ENCODE assay signal across 17 mouse cellular contexts in genomic region chr16:38360317-38360716, GRCm38 (mm10). TPM values are rescaled to one million over a fixed set of nuclear protein-coding genes. Genes with fewer than 3 reads are reported as not detected.
A peak's percentile ranks its signal among the peaks of the same experiment; 100 is the strongest.
DNase-seq lines count a peak whose midpoint lies in the region; ATAC-seq lines count a peak whose summit lies in the region.
"Had no signal": no experiment of that assay in that cellular context is flagged by ENCODE, and none has a peak within 500 bp of the region (broad histone marks: within the 10 kb centered on the region; RNA-seq: fewer than 3 reads in every experiment).

No protein-coding gene starts in this region.

- H3K4me2 ChIP-seq in heart, embryonic 16.5 days (ENCODE audit: low read depth, low read length) = peak overlapping the region; percentile 24
- H3K4me2 ChIP-seq: neural tube, embryonic 12.5 days had no signal

- 0 out of 2 replicates have a peak, but pooled peaks cover 2% of the 10 kb centered on the region for H3K36me3 ChIP-seq in heart, embryonic 16.5 days (ENCODE audit: control insufficient read depth, insufficient read depth)

- no peaks in the 10 kb centered on the region for H3K27me3 ChIP-seq in heart, embryonic 16.5 days (ENCODE audit: control insufficient read depth, insufficient read depth, low read length)
- H3K27me3 ChIP-seq: neural tube, embryonic 12.5 days had no signal

- H3K4me1 ChIP-seq in heart, embryonic 16.5 days (ENCODE audit: control insufficient read depth, insufficient read depth, low read length) = peaks cover 26% of the 10 kb centered on the region

- WGBS in heart, embryonic 16.5 days = 37% methylated on average over 2 of the region's 2 CpGs

- peak; percentile 70 to 82 for DNase-seq in cerebellum, postnatal 10 days
- no peak for DNase-seq in cerebellum, adult 9-11 months
- DNase-seq in heart, postnatal 4 days = no peak
- DNase-seq in A20 (ENCODE audit: low read depth, low spot score) = peak; percentile 71
- DNase-seq in induced T-regulatory cell, adult 2 months (ENCODE audit: low read depth) = peak; percentile 59
- DNase-seq in spleen, postnatal 10 days (ENCODE audit: low spot score in 2 of 2) = no peak
- DNase-seq in adrenal gland, adult 2 months = no peak
- DNase-seq: cerebellum, adult 18-20 months; embryo, embryonic 11 days; kidney, postnatal 10 days; layer of hippocampus, postnatal 36 days had no signal

- peak overlapping the region; percentile 44; the same call in 1 of the 2 replicates for H3K9ac ChIP-seq in heart, embryonic 16.5 days (ENCODE audit: low read length)
- H3K9ac ChIP-seq: neural tube, embryonic 12.5 days had no signal

- ATAC-seq in heart, embryonic 16.5 days (replicated peaks; ENCODE audit: extremely low read depth, insufficient read depth, low FRiP score) = no peak
- ATAC-seq: lung, postnatal 0 days had no signal

- H3K4me3 ChIP-seq in heart, embryonic 16.5 days (ENCODE audit: low read length) = no peak overlapping the region
- H3K4me3 ChIP-seq: midbrain, embryonic 10.5 days; neural tube, embryonic 12.5 days had no signal

- peak overlapping the region; percentile 99 for H3K27ac ChIP-seq in heart, embryonic 16.5 days (ENCODE audit: low read length)
- H3K27ac ChIP-seq: midbrain, embryonic 10.5 days; neural tube, embryonic 12.5 days had no signal

- H3K9me3 ChIP-seq in heart, embryonic 16.5 days (replicated peaks; ENCODE audit: control insufficient read depth, low read length) = no peaks in the 10 kb centered on the region
- H3K9me3 ChIP-seq: midbrain, embryonic 10.5 days; neural tube, embryonic 12.5 days had no signal

RNA-seq across cellular contexts. Expression of gene Popdc2, which starts 1.7 kb away (rescaled TPM):
- polyA plus RNA-seq in heart, embryonic 16.5 days (2015; fragmentation: Nextera tagmentation; extraction: Ambion mirVana) = 421 and 423 TPM in 2 replicates
- total RNA-seq in heart, postnatal 4 days (2021) = 100 to 1,000 TPM; 764 to 831 TPM
- 1 to 10 TPM; 1.4 to 3.6 TPM for total RNA-seq in adrenal gland, adult 2 months (2021)
- 2.3 and 2.9 TPM in 2 replicates for polyA plus RNA-seq in adrenal gland, adult 2 months (2012; rRNA removed)

RNA-seq across cellular contexts. Expression of gene Gm21987, which starts 13.5 kb away (rescaled TPM):
- polyA plus RNA-seq in heart, embryonic 16.5 days (2015; fragmentation: Nextera tagmentation; extraction: Ambion mirVana) = 2.3 and 4.6 TPM in 2 replicates
- 1 to 10 TPM; 1.1 to 1.6 TPM for total RNA-seq in heart, postnatal 4 days (2021)
- total RNA-seq in adrenal gland, adult 2 months (2021) = under 1 TPM in 1 of 2 experiments, not detected in 1; 0.93 TPM
- 4.4 TPM in 1 of 2 replicates, not detected in the other for polyA plus RNA-seq in adrenal gland, adult 2 months (2012; rRNA removed)
- total RNA-seq: layer of hippocampus, postnatal 36 days; liver, adult 2 months; MEL had no signal
- polyA plus RNA-seq: liver, adult 2 months; lung, postnatal 0 days; midbrain, embryonic 10.5 days; neural tube, embryonic 12.5 days had no signal

RNA-seq across cellular contexts. Expression of gene Cox17, which starts 13.5 kb away (rescaled TPM):
- 256 and 261 TPM in 2 replicates for polyA plus RNA-seq in heart, embryonic 16.5 days (2015; fragmentation: Nextera tagmentation; extraction: Ambion mirVana)
- 100 to 1,000 TPM; 203 to 222 TPM for total RNA-seq in heart, postnatal 4 days (2021)
- total RNA-seq in adrenal gland, adult 2 months (2021) = 100 to 1,000 TPM; 223 to 312 TPM
- 34.7 and 43.0 TPM in 2 replicates for polyA plus RNA-seq in adrenal gland, adult 2 months (2012; rRNA removed)

RNA-seq across cellular contexts. Expression of gene Maats1, which starts 18.4 kb away (rescaled TPM):
- 0.12 and 0.50 TPM in 2 replicates for polyA plus RNA-seq in heart, embryonic 16.5 days (2015; fragmentation: Nextera tagmentation; extraction: Ambion mirVana)
- total RNA-seq in heart, postnatal 4 days (2021) = under 1 TPM in 1 of 2 experiments, not detected in 1; 0.09 TPM
- total RNA-seq in adrenal gland, adult 2 months (2021) = under 1 TPM; 0.37 to 0.97 TPM
- 0.04 TPM in 1 of 2 replicates, not detected in the other for polyA plus RNA-seq in adrenal gland, adult 2 months (2012; rRNA removed)
- total RNA-seq: liver, adult 2 months; MEL had no signal
- polyA plus RNA-seq: liver, adult 2 months had no signal

Comparison
In these comparisons a context has a peak if more than half of its experiments do, and no peak if none do; other contexts are left out.
1. DNase-seq: peak in cerebellum, postnatal 10 days (2 of 2), A20 (single experiment) and induced T-regulatory cell, adult 2 months (single experiment); none in cerebellum, adult 9-11 months (single experiment), heart, postnatal 4 days (single experiment), spleen, postnatal 10 days (0 of 2) and adrenal gland, adult 2 months (single experiment).
2. RNA of gene Popdc2, which starts 1.7 kb away (total RNA-seq): 764 to 831 TPM in heart, postnatal 4 days; 1.4 to 3.6 TPM in adrenal gland, adult 2 months; every median in the first group is over 100 times any median in the second.